Mouse (Mus musculus) frontal cortex, postnatal 36 days (tissue): ENCODE measurements around the gene Cog5.

ENCODE experiments used
- DNase-seq, 2 experiments: peaks; one replicate each; pipeline ENCODE4 v3.0.0; 2022; ENCODE audit warnings: low spot score in 2 of 2

The Cog5 gene

GRCm38 (mm10) chr12:31983769-31984168, 329.1 kb downstream of the Cog5 start:
- DNase-seq = no peak

- no peak for DNase-seq
These were observed 329.5 kb downstream of the Cog5 start for GRCm38 (mm10) chr12:31984206-31984605.

GRCm38 (mm10) chr12:31984664-31985063, 330.0 kb downstream of the Cog5 start:
- DNase-seq = no peak

GRCm38 (mm10) chr12:31985738-31986137, 331.1 kb downstream of the Cog5 start:
- DNase-seq = no peak

- no peak for DNase-seq
These were observed 331.8 kb downstream of the Cog5 start for GRCm38 (mm10) chr12:31986463-31986862.
